Mouse (Mus musculus): ENCODE data around the gene Kcnh4. TPM values are rescaled to one million over a fixed set of nuclear protein-coding genes. Genes with fewer than 3 reads are reported as not detected.

Gene Kcnh4
- total and polyA plus RNA-seq, 2 experiments from 2014 or later = 7.4 to 19.6 TPM

DNA sequence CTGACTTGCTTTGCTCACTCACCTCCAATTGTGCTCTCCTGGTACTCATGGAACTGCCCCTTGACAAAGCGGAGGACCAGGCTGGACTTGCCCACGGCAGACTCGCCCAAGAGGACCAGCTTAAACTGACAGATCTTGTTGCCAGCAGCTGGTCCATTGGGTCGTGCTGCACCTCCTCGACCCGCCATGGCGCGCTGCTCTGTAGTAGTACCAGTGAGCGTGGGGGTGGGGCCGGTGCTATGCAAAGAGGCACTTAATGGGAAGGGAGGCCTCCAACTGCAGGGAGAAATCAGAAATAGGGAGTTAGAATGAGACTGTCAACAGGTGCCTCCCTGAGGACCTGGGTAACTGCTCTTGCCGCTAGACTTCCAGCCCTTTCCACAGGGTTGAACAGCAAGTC is 39.8 kb downstream of the Kcnh4 start:
- Histone ChIP-seq H3K36me3 (ENCODE audit: insufficient read depth, low read length) (peaks cover 27% of the 10 kb centered on the region), H3K9me3 (ENCODE audit: low read length) (no peaks in the 10 kb centered on the region), H3K4me1 (ENCODE audit: insufficient read depth, low read length) (no peaks in the 10 kb centered on the region), H3K4me3 (ENCODE audit: low read depth, low read length) (no peak overlapping the region), H3K4me2 (ENCODE audit: low read depth, low read length, poor library complexity, severe bottlenecking) (no peak overlapping the region), H3K27me3 (ENCODE audit: insufficient read depth, low read length) (no peaks in the 10 kb centered on the region), H3K9ac (replicated peaks; ENCODE audit: low read length, poor library complexity, severe bottlenecking) (no peak overlapping the region), H3K27ac (ENCODE audit: low read depth, low read length) (no peak overlapping the region)
- 87% methylated on average over 11 of the region's 11 CpGs for WGBS
- no peak for TF ChIP-seq CTCF (IDR thresholded peaks at IDR 0.05)
- ATAC-seq (ENCODE audit: low FRiP score) (no peak), DNase-seq (ENCODE audit: low spot score) (no peak)

DNA sequence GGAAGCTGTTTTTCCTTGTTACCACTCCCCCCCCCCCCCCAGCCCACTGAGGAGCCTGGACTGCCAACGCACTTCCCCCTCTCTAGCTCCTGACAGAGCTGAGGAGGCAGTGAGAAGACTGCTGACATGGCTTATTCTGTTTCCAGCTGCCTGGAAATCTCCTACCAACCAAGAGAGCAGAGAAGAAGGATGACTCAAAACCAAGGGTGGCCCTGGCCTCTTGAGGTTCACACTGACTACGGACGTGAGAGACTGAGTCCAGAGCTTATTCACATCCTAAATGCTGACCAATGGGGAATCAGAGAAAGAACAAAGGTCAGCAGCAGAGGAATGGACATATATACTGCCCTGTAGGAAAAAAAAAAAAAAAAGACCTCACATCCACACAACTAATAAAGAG is 40.4 kb downstream of the Kcnh4 start:
- ATAC-seq (ENCODE audit: low FRiP score) (no peak), DNase-seq (ENCODE audit: low spot score) (no peak)
- TF ChIP-seq CTCF (IDR thresholded peaks at IDR 0.05) = no peak
- 77% methylated on average over 3 of the region's 3 CpGs for WGBS
- Histone ChIP-seq H3K9ac (replicated peaks; ENCODE audit: low read length, poor library complexity, severe bottlenecking) (no peak overlapping the region), H3K27ac (ENCODE audit: low read depth, low read length) (no peak overlapping the region), H3K4me1 (ENCODE audit: insufficient read depth, low read length) (no peaks in the 10 kb centered on the region), H3K4me3 (ENCODE audit: low read depth, low read length) (no peak overlapping the region), H3K4me2 (ENCODE audit: low read depth, low read length, poor library complexity, severe bottlenecking) (no peak overlapping the region), H3K9me3 (ENCODE audit: low read length) (no peaks in the 10 kb centered on the region), H3K27me3 (ENCODE audit: insufficient read depth, low read length) (no peaks in the 10 kb centered on the region), H3K36me3 (ENCODE audit: insufficient read depth, low read length) (peaks cover 26% of the 10 kb centered on the region)

DNA sequence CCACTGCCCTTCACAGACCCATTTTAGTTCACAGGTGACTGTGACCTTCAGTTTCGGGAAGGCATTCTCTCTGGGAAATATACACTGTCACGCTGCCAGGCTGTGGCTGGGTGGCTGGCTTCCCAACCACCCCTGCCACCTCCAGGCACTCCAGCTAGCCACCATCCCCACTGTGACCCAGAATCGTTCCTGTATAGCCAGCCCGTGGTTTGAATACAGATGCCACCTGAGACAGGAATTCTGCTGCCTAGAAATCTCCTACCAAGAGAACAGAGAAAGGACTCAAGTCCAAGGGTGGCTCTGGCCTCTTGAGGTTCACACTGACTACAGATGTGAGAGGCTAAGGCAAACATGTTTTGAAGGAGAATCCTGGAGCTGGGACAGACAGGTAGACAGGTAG is 40.9 kb downstream of the Kcnh4 start:
- Histone ChIP-seq H3K27ac (ENCODE audit: low read depth, low read length) (no peak overlapping the region), H3K9ac (replicated peaks; ENCODE audit: low read length, poor library complexity, severe bottlenecking) (no peak overlapping the region), H3K4me2 (ENCODE audit: low read depth, low read length, poor library complexity, severe bottlenecking) (no peak overlapping the region), H3K4me1 (ENCODE audit: insufficient read depth, low read length) (0 out of 2 replicates have a peak, but pooled peaks cover under 1% of the 10 kb centered on the region), H3K27me3 (ENCODE audit: insufficient read depth, low read length) (no peaks in the 10 kb centered on the region), H3K9me3 (ENCODE audit: low read length) (no peaks in the 10 kb centered on the region), H3K36me3 (ENCODE audit: insufficient read depth, low read length) (peaks cover 26% of the 10 kb centered on the region), H3K4me3 (ENCODE audit: low read depth, low read length) (no peak overlapping the region)
- WGBS = 82% methylated on average over 4 of the region's 4 CpGs
- ATAC-seq (ENCODE audit: low FRiP score) (no peak), DNase-seq (ENCODE audit: low spot score) (no peak)
- TF ChIP-seq CTCF (IDR thresholded peaks at IDR 0.05) = no peak

DNA sequence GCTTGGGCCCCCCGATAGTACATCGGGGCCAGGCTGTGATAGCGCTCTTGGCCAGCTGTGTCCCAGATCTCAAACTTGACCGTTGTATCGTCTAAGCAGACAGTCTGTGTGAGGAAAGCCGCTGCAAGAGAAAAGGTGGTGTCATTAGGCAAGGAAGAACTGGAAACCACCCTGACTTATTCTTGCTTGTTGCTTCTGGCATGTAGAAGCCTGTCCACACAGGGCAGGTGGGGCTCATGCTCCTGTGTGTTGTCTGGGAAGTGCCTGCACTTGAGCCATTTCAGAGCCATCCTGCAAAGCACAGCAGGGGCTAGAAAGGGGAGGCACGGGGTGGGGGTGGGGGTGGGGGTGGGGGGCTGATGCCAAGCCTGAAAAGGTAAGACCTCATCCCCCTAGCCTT is 41.3 kb downstream of the Kcnh4 start:
- 100% methylated on average over 7 of the region's 7 CpGs for WGBS
- TF ChIP-seq CTCF (IDR thresholded peaks at IDR 0.05) = no peak
- no peak overlapping the region for H3K4me2 ChIP-seq (ENCODE audit: low read depth, low read length, poor library complexity, severe bottlenecking)
- H3K9me3 ChIP-seq (ENCODE audit: low read length) = no peaks in the 10 kb centered on the region
- ATAC-seq (ENCODE audit: low FRiP score) = no peak
- H3K36me3 ChIP-seq (ENCODE audit: insufficient read depth, low read length) = peaks cover 26% of the 10 kb centered on the region
- no peak overlapping the region for H3K4me3 ChIP-seq (ENCODE audit: low read depth, low read length)
- 0 out of 2 replicates have a peak, but pooled peaks cover 3% of the 10 kb centered on the region for H3K4me1 ChIP-seq (ENCODE audit: insufficient read depth, low read length)
- DNase-seq (ENCODE audit: low spot score) = no peak
- no peak overlapping the region for H3K27ac ChIP-seq (ENCODE audit: low read depth, low read length)
- no peak overlapping the region for H3K9ac ChIP-seq (replicated peaks; ENCODE audit: low read length, poor library complexity, severe bottlenecking)
- H3K27me3 ChIP-seq (ENCODE audit: insufficient read depth, low read length) = no peaks in the 10 kb centered on the region

DNA sequence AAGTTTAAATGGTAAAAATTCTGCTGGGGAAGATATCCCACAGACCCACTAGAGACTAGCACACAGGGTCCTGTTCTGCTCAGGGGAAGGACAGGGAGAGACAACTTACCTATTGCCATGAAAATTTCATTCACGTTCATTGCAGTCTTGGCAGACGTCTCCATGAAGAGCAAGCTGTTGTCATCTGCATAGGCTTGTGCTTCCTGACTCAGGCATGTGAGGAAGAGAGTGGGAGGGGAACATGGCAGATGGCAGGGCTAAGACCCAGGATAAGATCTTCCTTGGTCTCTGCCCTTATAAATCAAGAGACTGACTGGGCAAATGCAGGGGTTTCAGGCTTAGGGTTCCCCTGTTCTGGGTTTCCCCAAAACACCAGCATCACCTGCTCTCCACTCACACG is 43.1 kb downstream of the Kcnh4 start:
- Histone ChIP-seq H3K4me3 (ENCODE audit: low read depth, low read length) (no peak overlapping the region), H3K9ac (replicated peaks; ENCODE audit: low read length, poor library complexity, severe bottlenecking) (no peak overlapping the region), H3K27me3 (ENCODE audit: insufficient read depth, low read length) (no peaks in the 10 kb centered on the region), H3K36me3 (ENCODE audit: insufficient read depth, low read length) (peaks cover 26% of the 10 kb centered on the region), H3K4me1 (ENCODE audit: insufficient read depth, low read length) (0 out of 2 replicates have a peak, but pooled peaks cover 3% of the 10 kb centered on the region), H3K27ac (ENCODE audit: low read depth, low read length) (no peak overlapping the region), H3K4me2 (ENCODE audit: low read depth, low read length, poor library complexity, severe bottlenecking) (no peak overlapping the region), H3K9me3 (ENCODE audit: low read length) (no peaks in the 10 kb centered on the region)
- 92% methylated on average over 3 of the region's 3 CpGs for WGBS
- DNase-seq (ENCODE audit: low spot score) (no peak), ATAC-seq (ENCODE audit: low FRiP score) (no peak)
- no peak for TF ChIP-seq CTCF (IDR thresholded peaks at IDR 0.05)

DNA sequence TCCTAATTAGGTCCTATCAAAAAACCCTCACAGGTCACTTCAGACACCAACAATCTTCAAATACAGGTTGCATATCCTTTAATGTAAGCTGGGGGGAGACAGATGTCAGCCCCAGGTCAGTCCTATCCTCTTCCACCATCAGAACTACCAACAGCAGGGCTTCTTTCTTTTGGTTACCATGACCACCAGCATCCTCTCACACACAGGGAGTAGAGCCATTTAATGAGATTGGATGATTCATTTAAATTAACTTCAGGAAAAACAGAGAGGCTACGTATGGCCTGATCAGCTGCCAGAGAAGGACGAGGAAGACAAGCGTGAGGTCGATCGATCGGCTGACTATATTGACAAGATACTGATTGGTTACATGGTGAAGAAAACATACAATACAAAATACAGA is 44.8 kb downstream of the Kcnh4 start:
- no peak for ATAC-seq (ENCODE audit: low FRiP score)

More for the DNA sequence above, 44.8 kb downstream of the Kcnh4 start:
- Histone ChIP-seq H3K36me3 (ENCODE audit: insufficient read depth, low read length) (peaks cover 29% of the 10 kb centered on the region), H3K27me3 (ENCODE audit: insufficient read depth, low read length) (no peaks in the 10 kb centered on the region), H3K4me3 (ENCODE audit: low read depth, low read length) (no peak overlapping the region), H3K9me3 (ENCODE audit: low read length) (no peaks in the 10 kb centered on the region), H3K27ac (ENCODE audit: low read depth, low read length) (no peak overlapping the region), H3K4me1 (ENCODE audit: insufficient read depth, low read length) (peaks cover 8% of the 10 kb centered on the region; the same call in 1 of the 2 replicates), H3K4me2 (ENCODE audit: low read depth, low read length, poor library complexity, severe bottlenecking) (no peak overlapping the region), H3K9ac (replicated peaks; ENCODE audit: low read length, poor library complexity, severe bottlenecking) (no peak overlapping the region)
- no peak for DNase-seq (ENCODE audit: low spot score)
- 65% methylated on average over 6 of the region's 6 CpGs for WGBS
- no peak for TF ChIP-seq CTCF (IDR thresholded peaks at IDR 0.05)
